Mouse (Mus musculus) brain, embryonic 14.5 days (tissue): ENCODE results near the gene Rnf182. TPM values are rescaled to one million over a fixed set of nuclear protein-coding genes. Genes with fewer than 3 reads are reported as not detected.

Source experiments
- DNase-seq: peaks from one replicate; pipeline ENCODE4 v3.0.0-alpha.2; 2011; ENCODE audit warnings: low read depth
- CTCF ChIP-seq: fragments of 200-500 bp; IDR thresholded peaks from 2 replicates; pipeline ENCODE4 v1.5.1; 2012; ENCODE audit warnings: inconsistent platforms, mild to moderate bottlenecking, moderate library complexity, borderline replicate concordance; ENCODE audit not compliant: insufficient read depth, insufficient read length; ENCODE audit errors: extremely low read depth
- POLR2A ChIP-seq: fragments of 200-500 bp; IDR thresholded peaks from 2 replicates; pipeline ENCODE4 v1.6.1; 2012; ENCODE audit warnings: mild to moderate bottlenecking, inconsistent platforms, borderline replicate concordance; ENCODE audit not compliant: poor library complexity, insufficient read depth, insufficient read length, severe bottlenecking; ENCODE audit errors: extremely low read depth
- polyA plus RNA-seq: library from polyadenylated mRNA; depleted of rRNA; stranded (reverse); fragments of >200 nt; gene quantifications from 2 replicates; pipeline ENCODE4 v1.2.3, GENCODE M21; 2012

The Rnf182 gene
- polyA plus RNA-seq, 1 experiment: 26.8 TPM

GRCm38 (mm10) chr13:43654091-43654490 is 38.6 kb downstream of the Rnf182 start:
- no peak for DNase-seq
- no peak for TF ChIP-seq CTCF
- TF ChIP-seq POLR2A: no peak

- DNase-seq: no peak
Measured at GRCm38 (mm10) chr13:43663225-43663624, 47.7 kb downstream of the Rnf182 start.

GRCm38 (mm10) chr13:43666130-43666529 is 50.6 kb downstream of the Rnf182 start:
- DNase-seq: peak; percentile 64
- TF ChIP-seq CTCF (no peak), POLR2A (no peak)

More at GRCm38 (mm10) chr13:43663225-43663624, 47.7 kb downstream of the Rnf182 start:
- TF ChIP-seq CTCF (no peak), POLR2A (no peak)

- TF ChIP-seq POLR2A (no peak), CTCF (no peak)
- DNase-seq: no peak
Measured at GRCm38 (mm10) chr13:43666920-43667319, 51.4 kb downstream of the Rnf182 start.

GRCm38 (mm10) chr13:43677159-43677882 is 61.8 kb downstream of the Rnf182 start:
- peak; percentile 66 for DNase-seq
- TF ChIP-seq POLR2A: no peak
- TF ChIP-seq CTCF: no peak

- no peak for TF ChIP-seq POLR2A
- no peak for TF ChIP-seq CTCF
Measured at GRCm38 (mm10) chr13:43677883-43678244, 62.4 kb downstream of the Rnf182 start.

GRCm38 (mm10) chr13:43684499-43684994 is 69.0 kb downstream of the Rnf182 start:
- DNase-seq: peak; percentile 72
- no peak for TF ChIP-seq POLR2A
- TF ChIP-seq CTCF: no peak

More at GRCm38 (mm10) chr13:43677883-43678244, 62.4 kb downstream of the Rnf182 start:
- no peak for DNase-seq

- TF ChIP-seq POLR2A (no peak), CTCF (no peak)
- DNase-seq: no peak
Measured at GRCm38 (mm10) chr13:43688065-43688464, 72.6 kb downstream of the Rnf182 start.

- no peak for TF ChIP-seq POLR2A
- no peak for TF ChIP-seq CTCF
- DNase-seq: no peak
Measured at GRCm38 (mm10) chr13:43691755-43692154, 76.2 kb downstream of the Rnf182 start.

GRCm38 (mm10) chr13:43695521-43695920 is 80.0 kb downstream of the Rnf182 start:
- TF ChIP-seq CTCF (no peak), POLR2A (no peak)

GRCm38 (mm10) chr13:43696011-43696410 is 80.5 kb downstream of the Rnf182 start:
- TF ChIP-seq CTCF: no peak
- TF ChIP-seq POLR2A: no peak
- no peak for DNase-seq

More at GRCm38 (mm10) chr13:43695521-43695920, 80.0 kb downstream of the Rnf182 start:
- no peak for DNase-seq

GRCm38 (mm10) chr13:43698506-43698905 is 83.0 kb downstream of the Rnf182 start:
- no peak for DNase-seq
- TF ChIP-seq CTCF (no peak), POLR2A (no peak)
